Mouse (Mus musculus) liver, embryonic 14.5 days (tissue): Measurements from ENCODE around the gene Cst9.

Experiments
- CTCF ChIP-seq: IDR thresholded peaks from 2 replicates; pipeline ENCODE4 v1.5.1; 2016; ENCODE audit warnings: antibody characterized with exemption, low read depth, control low read depth
- EP300 ChIP-seq: IDR thresholded peaks from 2 replicates; pipeline ENCODE4 v1.6.1; 2016; ENCODE audit warnings: antibody characterized with exemption, low read depth

DNA sequence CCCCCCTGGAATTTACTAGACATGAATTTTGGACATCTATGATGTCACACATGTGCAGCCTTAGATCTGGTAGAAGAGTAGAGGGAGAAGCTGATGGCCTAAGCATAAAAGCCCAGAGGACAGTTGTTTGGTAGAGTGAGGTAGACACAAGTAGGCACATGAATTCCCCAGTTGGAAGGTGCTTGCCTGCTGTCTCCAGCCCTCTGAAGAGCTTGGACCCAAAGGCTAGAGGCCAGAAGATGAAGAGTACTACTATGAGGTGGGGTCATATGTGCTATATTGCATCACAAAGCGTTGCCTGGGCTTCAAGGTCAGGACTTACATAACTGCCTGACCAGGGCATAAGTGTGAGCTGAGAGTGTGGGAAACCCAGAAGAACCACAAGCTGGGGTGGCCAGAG lies 36.5 kb upstream of the Cst9 start, which contains the start of gene Cst8:
- no peak for TF ChIP-seq EP300
- TF ChIP-seq CTCF, result no peak
